ENCODE assay signal across 8 mouse cellular contexts in genomic region chr5:74194841-74195613, GRCm38 (mm10). TPM values are rescaled to one million over a fixed set of nuclear protein-coding genes. Genes with fewer than 3 reads are reported as not detected.
DNase-seq lines count a peak whose midpoint lies in the region; ATAC-seq lines count a peak whose summit lies in the region.

Gene Rasl11b (plus strand): TSS chr5:74195286.

- DNase-seq in R1 (ENCODE audit: low read depth, low spot score): peak; percentile 87
- DNase-seq in cerebellum, postnatal 10 days: peak; percentile 97 to 98
- DNase-seq in frontal cortex, postnatal 14 days (ENCODE audit: low spot score in 2 of 2): peak; percentile 86 to 92
- peak; percentile 91 to 93 for DNase-seq in layer of hippocampus, postnatal 14 days (ENCODE audit: low spot score in 2 of 2)
- peak; percentile 96 for DNase-seq in lung, postnatal 10 days
- DNase-seq in retina, embryonic 14.5 days (ENCODE audit: low spot score): peak; percentile 95
- peak; percentile 99 for DNase-seq in thymus, postnatal 4 days

- H3K27me3 ChIP-seq in hindbrain, embryonic 12.5 days: 0 out of 2 replicates have a peak, but pooled peaks cover 3% of the 10 kb centered on the region

- under 1% methylated on average over 78 of the region's 82 CpGs for WGBS in hindbrain, embryonic 12.5 days

- peaks cover 42% of the 10 kb centered on the region for H3K4me1 ChIP-seq in hindbrain, embryonic 12.5 days

- peak within 1 kb of the TSS; percentile 88 for H3K4me3 ChIP-seq in hindbrain, embryonic 12.5 days

- peak; percentile 97 for ATAC-seq in hindbrain, embryonic 12.5 days (ENCODE audit: low FRiP score)

- H3K9me3 ChIP-seq in hindbrain, embryonic 12.5 days (replicated peaks): no peaks in the 10 kb centered on the region

- peak within 1 kb of the TSS; percentile 89 for H3K4me2 ChIP-seq in hindbrain, embryonic 12.5 days (replicated peaks)

- peak within 1 kb of the TSS; percentile 91 for H3K9ac ChIP-seq in hindbrain, embryonic 12.5 days

- peak within 1 kb of the TSS; percentile 81 for H3K27ac ChIP-seq in hindbrain, embryonic 12.5 days

- H3K36me3 ChIP-seq in hindbrain, embryonic 12.5 days: peaks cover 13% of the 10 kb centered on the region; the same call in 1 of the 2 replicates

RNA-seq across cellular contexts. Expression of gene Rasl11b, which starts in this region (rescaled TPM):
- 44.5 and 54.3 TPM in 2 replicates for polyA plus RNA-seq in hindbrain, embryonic 12.5 days (2016; fragmentation: Nextera tagmentation; extraction: Ambion mirVana)
- 10 to 100 TPM; 62.7 to 66.1 TPM for total RNA-seq in layer of hippocampus, postnatal 14 days (2021)

Comparison
In these comparisons a context has a peak if more than half of its experiments do, and no peak if none do; other contexts are left out.
1. Peak in every context shown above with its lines: DNase-seq, ATAC-seq, H3K4me3 ChIP-seq and H3K27ac ChIP-seq.